Mouse (Mus musculus): ENCODE data around the gene Cbx7.

GRCm38 (mm10) chr15:79891436-79892212, 79.3 kb downstream of the Cbx7 start, which contains the start of gene Apobec3:
- no peak for TF ChIP-seq CHD1 (IDR thresholded peaks at IDR 0.05; ENCODE audit: low read depth, low read length)
- TF ChIP-seq CTCF (conservative IDR thresholded peaks at IDR 0.05 in 1 of 2, IDR thresholded peaks at IDR 0.05 in 1 of 2; ENCODE audit: low read depth in 2 of 2, low read length in 2 of 2), result no peak
- no peak for TF ChIP-seq E2F4 (IDR thresholded peaks at IDR 0.05; ENCODE audit: insufficient replicate concordance, low read depth, low read length)
- no peak for TF ChIP-seq MAFK (IDR thresholded peaks at IDR 0.05; ENCODE audit: insufficient replicate concordance, low read length)
- no peak for TF ChIP-seq POLR2A (IDR thresholded peaks at IDR 0.05; ENCODE audit: low read depth, low read length)
- no peak for TF ChIP-seq JUN (IDR thresholded peaks at IDR 0.05; ENCODE audit: insufficient read depth, low read depth, low read length)
- TF ChIP-seq RCOR1 (conservative IDR thresholded peaks at IDR 0.05; ENCODE audit: low read depth, low read length), result no peak
- TF ChIP-seq USF1 (IDR thresholded peaks at IDR 0.05; ENCODE audit: low read depth, low read length), result no peak
- TF ChIP-seq HCFC1 (IDR thresholded peaks at IDR 0.05; ENCODE audit: low read depth, low read length), result no peak
- no peak for TF ChIP-seq GABPA (IDR thresholded peaks at IDR 0.05; ENCODE audit: insufficient replicate concordance, low read depth, low read length)
